Mouse (Mus musculus) lung, postnatal 0 days (tissue): ENCODE results near the gene Thra. TPM values are rescaled to one million over a fixed set of nuclear protein-coding genes. Genes with fewer than 3 reads are reported as not detected.

Experiments
- ATAC-seq: fragments of 200-750 bp; cut with Nextera tagmentation; 2 replicates; pipeline ENCODE4 v1.8.0; 2017; ENCODE audit warnings: moderate library complexity
- DNase-seq: peaks from one replicate; pipeline ENCODE4 v3.0.0-alpha.2; 2016; ENCODE audit warnings: low spot score
- H3K27ac ChIP-seq: fragments of 300-500 bp; sonication (generic); 2 replicates; pipeline ENCODE4 v1.5.1; 2014; ENCODE audit warnings: antibody characterized with exemption, mild to moderate bottlenecking, low read length, mixed read lengths
- H3K27me3 ChIP-seq: fragments of 300-500 bp; sonication (generic); replicated peaks from 2 replicates; pipeline ENCODE4 v1.6.1; 2014; ENCODE audit warnings: low read length, mixed read lengths; ENCODE audit not compliant: insufficient read depth
- H3K36me3 ChIP-seq: fragments of 300-500 bp; sonication (generic); 2 replicates; pipeline ENCODE4 v1.6.1; 2014; ENCODE audit warnings: low read length, mixed read lengths; ENCODE audit not compliant: insufficient read depth
- H3K4me1 ChIP-seq: fragments of 300-500 bp; sonication (generic); 2 replicates; pipeline ENCODE4 v1.6.1; 2014; ENCODE audit warnings: antibody characterized with exemption, low read depth, low read length, mixed read lengths; ENCODE audit not compliant: insufficient read depth
- H3K4me2 ChIP-seq: fragments of 300-500 bp; sonication (generic); replicated peaks from 2 replicates; pipeline ENCODE4 v1.6.1; 2014; ENCODE audit warnings: low read depth, mild to moderate bottlenecking, low read length, moderate library complexity, mixed read lengths
- H3K4me3 ChIP-seq: fragments of 300-500 bp; sonication (generic); 2 replicates; pipeline ENCODE4 v1.5.1; 2014; ENCODE audit warnings: low read depth, low read length
- H3K9ac ChIP-seq: fragments of 300-500 bp; sonication (generic); replicated peaks from 2 replicates; pipeline ENCODE4 v1.6.1; 2014; ENCODE audit warnings: low read depth, mild to moderate bottlenecking
- H3K9me3 ChIP-seq: fragments of 300-500 bp; sonication (generic); 2 replicates; pipeline ENCODE4 v1.6.1; 2016; ENCODE audit warnings: low read length, mixed read lengths
- CTCF ChIP-seq: IDR thresholded peaks from 2 replicates; pipeline ENCODE4 v1.5.1; 2016; ENCODE audit warnings: antibody characterized with exemption, mild to moderate bottlenecking
- EP300 ChIP-seq: IDR thresholded peaks from 2 replicates; pipeline ENCODE4 v1.6.1; 2016; ENCODE audit warnings: antibody characterized with exemption, mild to moderate bottlenecking, control low read depth
- WGBS: fragments of 180-500 bp; shearing (Covaris S2); extraction: QIAGEN DNeasy Blood & Tissue Kit; methylation state at CpG from one replicate; pipeline ENCODE4 v1.1.7; 2014; 5-methylcytosine and 5-hydroxymethylcytosine counted together
- polyA plus RNA-seq: library from polyadenylated mRNA; unstranded; fragments of >200 nt; fragmentation: Nextera tagmentation; extraction: Ambion mirVana; gene quantifications from 2 replicates; pipeline ENCODE4 v1.2.1, GENCODE M21; 2015

Gene Thra
- polyA plus RNA-seq, 1 experiment from 2014 or later, result 38.1 TPM

DNA sequence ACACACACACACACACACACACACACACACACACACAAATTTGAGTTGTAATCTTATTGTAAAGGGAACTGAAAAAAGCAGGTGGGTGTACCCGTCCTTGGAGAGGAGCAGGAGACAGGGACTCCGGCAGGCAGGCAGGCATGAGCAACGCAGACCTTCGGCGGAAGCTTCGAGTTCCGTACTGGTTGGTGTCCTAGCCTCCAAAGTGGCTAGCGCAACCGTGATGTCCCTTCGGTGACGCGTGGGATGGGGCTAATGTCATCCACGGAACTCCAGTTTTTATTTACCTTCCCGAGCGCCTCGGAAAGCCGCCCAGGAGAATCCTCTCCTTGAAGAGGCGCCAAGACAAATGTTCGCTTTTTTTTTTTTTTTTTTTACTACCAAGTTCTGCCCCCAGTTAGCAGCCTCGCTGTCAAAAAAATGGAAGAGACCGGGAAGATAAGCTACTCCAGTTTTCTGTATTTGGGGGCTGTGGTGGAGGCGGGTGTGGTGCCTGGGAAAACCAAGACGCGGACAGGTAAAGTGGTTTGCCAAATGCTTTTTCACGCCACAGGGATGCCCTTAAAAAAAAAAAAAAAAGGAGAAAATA is 48.9 kb downstream of the Thra start:
- Histone ChIP-seq H3K4me3 (peak overlapping the region; percentile 41), H3K4me1 (peaks cover 21% of the 10 kb centered on the region), H3K9ac (peak overlapping the region; percentile 32; the same call in 1 of the 2 replicates), H3K36me3 (no peaks in the 10 kb centered on the region), H3K9me3 (no peaks in the 10 kb centered on the region), H3K27ac (peak overlapping the region; percentile 64), H3K27me3 (no peaks in the 10 kb centered on the region), H3K4me2 (peak overlapping the region; percentile 82)
- TF ChIP-seq EP300, result no peak; the same call in 1 of the 2 replicates
- no peak for TF ChIP-seq CTCF
- under 1% methylated on average over 25 of the region's 25 CpGs for WGBS
- ATAC-seq, result no peak
- DNase-seq, result no peak

DNA sequence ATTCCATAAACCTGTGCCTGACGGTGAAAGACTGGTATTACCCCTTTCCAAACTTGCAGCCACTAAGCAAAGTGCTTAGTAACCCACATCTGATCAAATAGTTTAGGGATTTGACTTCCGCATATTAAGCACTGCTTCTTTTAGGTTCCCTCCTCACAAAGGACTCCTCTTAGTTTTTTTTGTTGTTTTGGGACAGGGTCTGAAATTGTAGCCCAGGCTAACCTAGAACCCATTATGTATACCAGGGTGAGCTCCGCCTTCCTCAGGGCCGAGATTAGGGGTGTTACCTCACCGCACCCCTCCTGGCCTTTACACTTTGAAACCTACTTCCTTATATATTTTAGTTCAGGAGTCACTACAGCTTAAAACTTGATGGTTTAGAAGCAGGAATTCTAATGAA is 49.4 kb downstream of the Thra start:
- Histone ChIP-seq H3K36me3 (no peaks in the 10 kb centered on the region), H3K27me3 (no peaks in the 10 kb centered on the region), H3K4me3 (0 out of 2 replicates have a peak overlapping the region, but pooled peaks have one; percentile 41), H3K9me3 (no peaks in the 10 kb centered on the region), H3K27ac (no peak overlapping the region), H3K4me1 (peaks cover 16% of the 10 kb centered on the region), H3K4me2 (peak overlapping the region; percentile 82), H3K9ac (no peak overlapping the region)
- no peak for TF ChIP-seq EP300
- no peak for TF ChIP-seq CTCF
- ATAC-seq (no peak), DNase-seq (no peak)
- 27% methylated on average over 5 of the region's 5 CpGs for WGBS

DNA sequence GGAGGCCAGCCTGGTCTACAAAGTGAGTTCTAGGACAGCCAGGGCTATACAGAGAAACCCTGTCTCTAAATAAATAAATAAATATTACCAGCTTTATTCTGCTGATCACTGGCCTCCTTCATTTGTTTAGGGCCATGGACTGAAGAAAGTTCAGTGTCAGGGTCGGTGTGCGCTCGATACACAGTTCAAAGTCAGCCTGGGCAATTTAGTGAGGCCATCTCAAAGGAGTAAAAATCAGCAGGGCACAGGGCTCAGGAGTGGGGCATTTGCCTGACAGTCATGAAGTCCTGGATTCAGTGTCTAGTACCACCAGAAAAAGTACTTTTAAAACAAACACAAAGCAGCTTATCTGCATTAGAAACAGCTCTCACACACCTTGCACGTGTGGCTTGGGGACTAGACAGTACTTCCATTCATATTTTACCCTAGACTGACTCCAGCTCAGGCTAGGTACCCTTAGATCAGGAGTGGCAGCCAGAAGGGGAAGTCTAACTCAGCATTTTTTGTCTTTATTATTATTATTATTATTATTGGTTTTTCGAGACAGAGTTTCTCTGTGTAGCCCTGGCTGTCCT is 50.3 kb downstream of the Thra start:
- no peaks in the 10 kb centered on the region for H3K36me3 ChIP-seq
- 75% methylated on average over 5 of the region's 5 CpGs for WGBS
- H3K27ac ChIP-seq, result no peak overlapping the region
- DNase-seq, result no peak
- H3K4me1 ChIP-seq, result peaks cover 9% of the 10 kb centered on the region
- H3K9ac ChIP-seq, result no peak overlapping the region
- H3K9me3 ChIP-seq, result no peaks in the 10 kb centered on the region
- TF ChIP-seq EP300 (no peak), CTCF (no peak)
- no peak overlapping the region for H3K4me3 ChIP-seq
- H3K4me2 ChIP-seq, result no peak overlapping the region
- ATAC-seq, result no peak
- no peaks in the 10 kb centered on the region for H3K27me3 ChIP-seq

DNA sequence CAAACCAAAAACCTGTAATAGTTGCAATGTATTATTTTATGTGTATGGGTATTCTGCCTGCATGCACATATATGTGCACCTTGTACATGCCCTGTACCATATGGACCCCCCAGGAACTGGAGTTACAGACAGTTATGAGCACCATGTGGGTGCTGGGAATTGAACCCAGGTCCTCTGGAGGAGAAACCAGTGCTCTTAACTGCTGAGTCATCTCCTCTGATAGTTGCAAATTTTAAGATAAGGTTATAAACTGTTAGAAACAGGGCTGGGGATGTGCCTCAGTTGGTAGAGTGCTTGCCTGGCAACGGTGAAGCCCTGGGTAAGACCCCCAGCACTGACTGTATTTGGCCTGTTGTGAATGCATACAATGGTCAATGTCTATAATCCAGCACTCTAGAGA is 51.0 kb downstream of the Thra start:
- TF ChIP-seq CTCF, result no peak
- TF ChIP-seq EP300, result no peak
- Histone ChIP-seq H3K9ac (no peak overlapping the region), H3K4me2 (no peak overlapping the region), H3K4me3 (no peak overlapping the region), H3K4me1 (peaks cover 6% of the 10 kb centered on the region), H3K27me3 (no peaks in the 10 kb centered on the region), H3K27ac (no peak overlapping the region), H3K9me3 (no peaks in the 10 kb centered on the region), H3K36me3 (no peaks in the 10 kb centered on the region)
- WGBS, result 68% methylated on average over 1 of the region's 1 CpGs
- ATAC-seq (no peak), DNase-seq (no peak)

DNA sequence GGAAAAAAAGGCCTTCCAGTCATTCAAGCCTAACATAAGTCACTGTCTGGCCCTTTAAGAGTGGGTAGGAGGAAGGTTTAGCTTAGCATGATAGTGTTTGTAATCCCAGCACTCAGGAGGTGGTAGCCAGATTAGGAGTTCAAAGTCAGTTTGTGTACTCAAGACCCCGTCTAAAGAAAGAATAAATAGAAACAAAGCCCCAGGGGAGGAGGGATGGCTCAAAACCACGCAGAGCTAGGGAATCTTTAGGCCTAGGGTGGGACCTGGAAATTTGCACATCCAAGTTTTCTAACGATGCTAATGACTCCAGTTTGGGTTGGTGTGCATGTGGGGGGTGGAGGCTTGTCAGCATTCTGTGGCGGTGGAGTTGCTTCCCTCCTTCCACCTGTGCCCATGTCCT is 51.6 kb downstream of the Thra start:
- no peak overlapping the region for H3K4me3 ChIP-seq
- H3K27me3 ChIP-seq, result no peaks in the 10 kb centered on the region
- H3K27ac ChIP-seq, result no peak overlapping the region
- WGBS, result 21% methylated on average over 4 of the region's 4 CpGs
- no peak overlapping the region for H3K9ac ChIP-seq
- H3K36me3 ChIP-seq, result no peaks in the 10 kb centered on the region
- H3K4me2 ChIP-seq, result no peak overlapping the region
- TF ChIP-seq EP300 (no peak), CTCF (no peak)
- no peaks in the 10 kb centered on the region for H3K9me3 ChIP-seq
- ATAC-seq, result no peak
- DNase-seq, result no peak
- peaks cover 6% of the 10 kb centered on the region for H3K4me1 ChIP-seq

DNA sequence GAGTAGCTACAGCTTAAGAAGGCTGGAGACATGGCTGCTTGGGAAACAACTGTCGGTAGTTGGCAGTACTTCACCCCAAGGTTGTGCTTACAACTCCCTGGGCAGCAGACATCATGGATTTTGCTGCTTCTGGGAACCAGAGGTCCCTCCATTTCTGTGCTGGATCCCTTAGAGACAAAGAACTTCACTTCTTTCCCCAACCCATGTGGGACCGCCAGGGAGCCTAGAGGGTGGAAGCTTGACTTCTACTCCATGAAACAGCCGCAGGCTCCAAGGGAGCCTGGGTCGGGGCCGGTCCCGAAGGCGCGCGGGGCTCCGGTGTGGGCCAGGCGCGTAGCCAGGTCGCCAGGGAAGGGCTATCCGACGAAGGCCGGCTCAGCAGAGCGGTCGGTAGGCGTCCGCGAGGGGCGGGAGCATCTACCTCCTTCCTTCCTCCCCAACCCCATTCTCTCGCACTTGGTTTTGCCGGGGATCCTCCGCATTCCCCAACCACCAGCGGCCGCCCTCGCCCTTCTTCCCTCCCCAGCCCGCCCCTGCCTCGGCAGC is 54.1 kb downstream of the Thra start:
- peak; percentile 91 for DNase-seq
- no peaks in the 10 kb centered on the region for H3K9me3 ChIP-seq
- H3K36me3 ChIP-seq, result 0 out of 2 replicates have a peak, but pooled peaks cover 6% of the 10 kb centered on the region
- peak overlapping the region; percentile 86 for H3K4me2 ChIP-seq
- no peaks in the 10 kb centered on the region for H3K27me3 ChIP-seq
- H3K9ac ChIP-seq, result peak overlapping the region; percentile 99
- H3K4me1 ChIP-seq, result peaks cover 8% of the 10 kb centered on the region; the same call in 1 of the 2 replicates
- peak; percentile 73 for ATAC-seq
- WGBS, result under 1% methylated on average over 27 of the region's 30 CpGs
- TF ChIP-seq CTCF (peak; percentile 55), EP300 (no peak)
- H3K27ac ChIP-seq, result peak overlapping the region; percentile 99
- peak overlapping the region; percentile 99 for H3K4me3 ChIP-seq
